ENCODE assay signal across 18 mouse cellular contexts in genomic region chr1:133861028-133861427, GRCm38 (mm10). TPM values are rescaled to one million over a fixed set of nuclear protein-coding genes. Genes with fewer than 3 reads are reported as not detected.
A peak's percentile ranks its signal among the peaks of the same experiment; 100 is the strongest.
DNase-seq lines count a peak whose midpoint lies in the region.
"Had no signal": no experiment of that assay in that cellular context is flagged by ENCODE, and none has a peak within 500 bp of the region (broad histone marks: within the 10 kb centered on the region; RNA-seq: fewer than 3 reads in every experiment).

No protein-coding gene starts in this region.

- DNase-seq in heart, embryonic 10.5 days (ENCODE audit: low spot score): peak; percentile 66
- no peak for DNase-seq in heart, adult 11 months
- DNase-seq: adrenal gland, adult 2 months; adrenal gland, adult 8-10 months; adrenal gland, postnatal 10 days; adrenal gland, postnatal 14 days; adrenal gland, postnatal 25 days; adrenal gland, postnatal 36 days; B cell, adult 2 months; cerebellum, adult 11 months; cerebellum, adult 11-12 months; cerebellum, adult 18-20 months; cerebellum, adult 2 months had no signal

- 42% methylated on average over 5 of the region's 5 CpGs for WGBS in heart, embryonic 10.5 days

- no peak overlapping the region for H3K4me3 ChIP-seq in heart, embryonic 10.5 days

- 0 out of 2 replicates have a peak, but pooled peaks cover 17% of the 10 kb centered on the region for H3K27me3 ChIP-seq in heart, embryonic 10.5 days (ENCODE audit: insufficient read depth, poor library complexity, severe bottlenecking)
- H3K27me3 ChIP-seq: CH12.LX, Patski had no signal

- H3K9me3 ChIP-seq in heart, embryonic 10.5 days: no peaks in the 10 kb centered on the region
- H3K9me3 ChIP-seq: G1E had no signal

- H3K4me1 ChIP-seq in heart, embryonic 10.5 days: peaks cover 56% of the 10 kb centered on the region

- peak overlapping the region; percentile 57 for H3K27ac ChIP-seq in heart, embryonic 10.5 days

- H3K36me3 ChIP-seq in heart, embryonic 10.5 days: no peaks in the 10 kb centered on the region
- H3K36me3 ChIP-seq: G1E had no signal

RNA-seq across cellular contexts. Expression of gene Optc, which starts 46.8 kb away (rescaled TPM):
- polyA plus RNA-seq in heart, embryonic 10.5 days (2016; fragmentation: Nextera tagmentation; extraction: Ambion mirVana): 0.16 and 0.69 TPM in 2 replicates
- polyA plus RNA-seq: activated CD4-positive, CD25-positive, alpha-beta regulatory T cell, adult 4 months; CD4-positive, CD25-positive, alpha-beta regulatory T cell, adult 4 months; G1E had no signal
